Mouse (Mus musculus) CH12.LX (cell line): ENCODE results near the gene Ubxn2a. TPM values are rescaled to one million over a fixed set of nuclear protein-coding genes. Genes with fewer than 3 reads are reported as not detected.
A peak's percentile ranks its signal among the peaks of the same experiment; 100 is the strongest.

Source experiments
- DNase-seq: peaks from one replicate; pipeline ENCODE4 v3.0.0-alpha.2; 2013; ENCODE audit errors: extremely low read depth
- H3K27ac ChIP-seq: 2 replicates; pipeline ENCODE4 v1.5.1; 2012; ENCODE audit warnings: low read depth, mild to moderate bottlenecking, control low read depth, moderate library complexity; ENCODE audit not compliant: insufficient read depth
- H3K27me3 ChIP-seq: replicated peaks from 2 replicates; pipeline ENCODE3; 2012; ENCODE audit warnings: inconsistent platforms
- H3K36me3 ChIP-seq, 2 experiments: replicated peaks in 1 of 2; 2 replicates each; pipeline versions ENCODE3 to v1.6.1; 2012; ENCODE audit warnings: inconsistent platforms in 1 of 2, low read length in 1 of 2, mild to moderate bottlenecking in 1 of 2, mixed read lengths in 1 of 2, moderate library complexity in 1 of 2; ENCODE audit not compliant: control insufficient read depth in 1 of 2, insufficient read depth in 1 of 2
- H3K4me1 ChIP-seq, 2 experiments: 2 replicates each; pipeline ENCODE4 v1.6.1; 2012; ENCODE audit warnings: inconsistent platforms in 1 of 2, moderate library complexity in 1 of 2; ENCODE audit not compliant: insufficient read depth in 2 of 2, control insufficient read depth in 1 of 2
- H3K4me2 ChIP-seq: 2 replicates; pipeline ENCODE4 v1.6.1; 2012; ENCODE audit warnings: low read depth, mild to moderate bottlenecking, control low read depth; ENCODE audit not compliant: poor library complexity, insufficient read depth, severe bottlenecking
- H3K4me3 ChIP-seq, 3 experiments: fragments of 150-350 bp in 1 of 3; sonication (generic) in 1 of 3; replicated peaks in 1 of 3; 2 replicates each; pipeline versions ENCODE3 to v1.5.1; 2011 to 2012; ENCODE audit warnings: low read depth in 2 of 3, low read length in 2 of 3, mild to moderate bottlenecking in 2 of 3, moderate library complexity in 2 of 3, control low read depth in 1 of 3, improper control_type of control experiment in 1 of 3, inconsistent platforms in 1 of 3, mixed read lengths in 1 of 3; ENCODE audit not compliant: poor library complexity in 1 of 3
- H3K79me2 ChIP-seq: replicated peaks from 2 replicates; pipeline ENCODE4 v1.6.1; 2012; ENCODE audit warnings: mild to moderate bottlenecking, moderate library complexity; ENCODE audit not compliant: control insufficient read depth, poor library complexity, insufficient read depth, severe bottlenecking; ENCODE audit errors: extremely low read depth
- H3K9ac ChIP-seq: 2 replicates; pipeline ENCODE4 v1.6.1; 2012; ENCODE audit warnings: low read depth, mild to moderate bottlenecking, control low read depth, moderate library complexity; ENCODE audit not compliant: insufficient read depth
- H3K9me3 ChIP-seq: replicated peaks from 2 replicates; pipeline ENCODE3; 2012; ENCODE audit warnings: low read length, inconsistent platforms, mixed read lengths
- CHD1 ChIP-seq: IDR thresholded peaks from 2 replicates; pipeline ENCODE4 v1.6.1; 2012; ENCODE audit warnings: low read depth, low read length, improper control_type of control experiment, inconsistent platforms
- CHD2 ChIP-seq: IDR thresholded peaks from 2 replicates; pipeline ENCODE4 v1.6.1; 2011; ENCODE audit warnings: low read length, improper control_type of control experiment
- CTCF ChIP-seq, 2 experiments: IDR thresholded peaks in 1 of 2; conservative IDR thresholded peaks in 1 of 2; 2 replicates each; pipeline ENCODE4 v1.5.1; 2011 to 2012; ENCODE audit warnings: low read depth in 2 of 2, low read length in 2 of 2, improper control_type of control experiment in 1 of 2, inconsistent platforms in 1 of 2, mild to moderate bottlenecking in 1 of 2, moderate library complexity in 1 of 2
- E2F4 ChIP-seq: IDR thresholded peaks from 2 replicates; pipeline ENCODE4 v1.6.1; 2011; ENCODE audit warnings: low read depth, low read length, improper control_type of control experiment; ENCODE audit not compliant: insufficient replicate concordance
- ETS1 ChIP-seq: conservative IDR thresholded peaks from 2 replicates; pipeline ENCODE4 v1.6.1; 2012; ENCODE audit warnings: low read depth, mild to moderate bottlenecking, inconsistent platforms, low read length, improper control_type of control experiment, moderate library complexity
- GABPA ChIP-seq: IDR thresholded peaks from 2 replicates; pipeline ENCODE4 v1.6.1; 2012; ENCODE audit warnings: low read depth, low read length, improper control_type of control experiment, inconsistent platforms; ENCODE audit not compliant: insufficient replicate concordance
- HCFC1 ChIP-seq: IDR thresholded peaks from 2 replicates; pipeline ENCODE4 v1.6.1; 2012; ENCODE audit warnings: low read depth, mild to moderate bottlenecking, inconsistent platforms, low read length, improper control_type of control experiment
- IRF4 ChIP-seq: IDR thresholded peaks from 2 replicates; pipeline ENCODE4 v1.6.1; 2014; ENCODE audit warnings: low read depth, mild to moderate bottlenecking, inconsistent platforms, low read length, improper control_type of control experiment
- JUND ChIP-seq: conservative IDR thresholded peaks from 2 replicates; pipeline ENCODE4 v1.6.1; 2011; ENCODE audit warnings: low read depth, low read length, improper control_type of control experiment
- KAT2A ChIP-seq: IDR thresholded peaks from 2 replicates; pipeline ENCODE4 v1.6.1; 2012; ENCODE audit warnings: low read length, improper control_type of control experiment, inconsistent platforms; ENCODE audit not compliant: insufficient replicate concordance
- MAFK ChIP-seq: IDR thresholded peaks from 2 replicates; pipeline ENCODE4 v1.6.1; 2011; ENCODE audit warnings: low read length, improper control_type of control experiment; ENCODE audit not compliant: insufficient replicate concordance
- MAX ChIP-seq: IDR thresholded peaks from 2 replicates; pipeline ENCODE4 v1.6.1; 2011; ENCODE audit warnings: low read length, improper control_type of control experiment
- MAZ ChIP-seq: IDR thresholded peaks from 2 replicates; pipeline ENCODE4 v1.6.1; 2012; ENCODE audit warnings: low read depth, mild to moderate bottlenecking, inconsistent platforms, low read length, improper control_type of control experiment, moderate library complexity
- MEF2A ChIP-seq: IDR thresholded peaks from 2 replicates; pipeline ENCODE4 v1.6.1; 2014; ENCODE audit warnings: low read depth, mild to moderate bottlenecking, inconsistent platforms, low read length, improper control_type of control experiment, borderline replicate concordance
- MYC ChIP-seq: IDR thresholded peaks from 2 replicates; pipeline ENCODE4 v1.6.1; 2011; ENCODE audit warnings: low read depth, mild to moderate bottlenecking, improper control_type of control experiment, low read length
- NELFE ChIP-seq: IDR thresholded peaks from 2 replicates; pipeline ENCODE4 v1.6.1; 2011; ENCODE audit warnings: low read depth, low read length, improper control_type of control experiment
- NRF1 ChIP-seq: IDR thresholded peaks from 2 replicates; pipeline ENCODE4 v1.6.1; 2014; ENCODE audit warnings: low read depth, mild to moderate bottlenecking, inconsistent platforms, low read length, improper control_type of control experiment, moderate library complexity
- PAX5 ChIP-seq: IDR thresholded peaks from 2 replicates; pipeline ENCODE4 v1.6.1; 2012; ENCODE audit warnings: low read length, inconsistent platforms, mixed read lengths
- POLR2A ChIP-seq: IDR thresholded peaks from 2 replicates; pipeline ENCODE4 v1.6.1; 2011; ENCODE audit warnings: low read depth, mild to moderate bottlenecking, improper control_type of control experiment, low read length
- POLR2AphosphoS2 ChIP-seq: IDR thresholded peaks from 2 replicates; pipeline ENCODE4 v1.6.1; 2011; ENCODE audit warnings: low read depth, low read length, improper control_type of control experiment
- RAD21 ChIP-seq: IDR thresholded peaks from 2 replicates; pipeline ENCODE4 v1.6.1; 2011; ENCODE audit warnings: low read depth, mild to moderate bottlenecking, low read length, improper control_type of control experiment, moderate library complexity
- RCOR1 ChIP-seq: conservative IDR thresholded peaks from 2 replicates; pipeline ENCODE4 v1.6.1; 2012; ENCODE audit warnings: low read depth, mild to moderate bottlenecking, inconsistent platforms, low read length, improper control_type of control experiment
- SIN3A ChIP-seq: IDR thresholded peaks from 2 replicates; pipeline ENCODE4 v1.6.1; 2012; ENCODE audit warnings: low read length, improper control_type of control experiment, inconsistent platforms
- SMC3 ChIP-seq: IDR thresholded peaks from 2 replicates; pipeline ENCODE4 v1.6.1; 2011; ENCODE audit warnings: low read depth, low read length, improper control_type of control experiment
- TBP ChIP-seq: conservative IDR thresholded peaks from 2 replicates; pipeline ENCODE4 v1.6.1; 2011; ENCODE audit warnings: low read depth, low read length, improper control_type of control experiment
- TCF12 ChIP-seq: IDR thresholded peaks from 2 replicates; pipeline ENCODE4 v1.6.1; 2014; ENCODE audit warnings: low read depth, mild to moderate bottlenecking, inconsistent platforms, low read length, improper control_type of control experiment
- UBTF ChIP-seq: IDR thresholded peaks from 2 replicates; pipeline ENCODE4 v1.6.1; 2012; ENCODE audit warnings: low read depth, mild to moderate bottlenecking, inconsistent platforms, low read length, improper control_type of control experiment, moderate library complexity
- USF1 ChIP-seq: IDR thresholded peaks from 2 replicates; pipeline ENCODE4 v1.6.1; 2014; ENCODE audit warnings: low read depth, mild to moderate bottlenecking, inconsistent platforms, low read length, improper control_type of control experiment
- ZC3H11A ChIP-seq: IDR thresholded peaks from 2 replicates; pipeline ENCODE4 v1.6.1; 2012; ENCODE audit warnings: low read depth, mild to moderate bottlenecking, inconsistent platforms, low read length, improper control_type of control experiment
- ZKSCAN1 ChIP-seq: IDR thresholded peaks from 2 replicates; pipeline ENCODE4 v1.6.1; 2012; ENCODE audit warnings: low read depth, inconsistent platforms, low read length, improper control_type of control experiment, borderline replicate concordance
- ZMIZ1 ChIP-seq: IDR thresholded peaks from 2 replicates; pipeline ENCODE4 v1.6.1; 2012; ENCODE audit warnings: low read depth, mild to moderate bottlenecking, inconsistent platforms, low read length, improper control_type of control experiment
- dilution Hi-C: fragments of 300-500 bp; cut with MboI; formaldehyde crosslinking; loops from 2 replicates; pipeline ENCODE4 v1.14.3; 2020; ENCODE audit warnings: low sequenced_read_pairs; ENCODE audit not compliant: extremely low pct_unique_long_range_greater_than_20kb, extremely low pct_ligation_motif_present
- in situ Hi-C: fragments of 300-500 bp; cut with MboI; formaldehyde crosslinking; loops from 3 replicates; pipeline ENCODE4 v1.14.3; 2019; ENCODE audit warnings: low sequenced_read_pairs, low pct_ligation_motif_present, low pct_unique_long_range_greater_than_20kb, mixed read lengths
- polyA plus RNA-seq: library from polyadenylated mRNA; unstranded; fragments of >175 nt; gene quantifications from 2 replicates; pipeline ENCODE4 v1.2.1, GENCODE M21; 2012; ENCODE audit warnings: low read depth; ENCODE audit not compliant: insufficient read length
- total RNA-seq, 2 experiments: library from RNA; depleted of rRNA; stranded (reverse); fragments of 300-350 nt in 1 of 2; fragments of >200 nt in 1 of 2; gene quantifications; 2 replicates each; pipeline ENCODE4 v1.2.3; 2012 to 2014

Ubxn2a gene
- total and polyA plus RNA-seq, 3 experiments = 15.2 to 25.4 (median 23.5) TPM

DNA sequence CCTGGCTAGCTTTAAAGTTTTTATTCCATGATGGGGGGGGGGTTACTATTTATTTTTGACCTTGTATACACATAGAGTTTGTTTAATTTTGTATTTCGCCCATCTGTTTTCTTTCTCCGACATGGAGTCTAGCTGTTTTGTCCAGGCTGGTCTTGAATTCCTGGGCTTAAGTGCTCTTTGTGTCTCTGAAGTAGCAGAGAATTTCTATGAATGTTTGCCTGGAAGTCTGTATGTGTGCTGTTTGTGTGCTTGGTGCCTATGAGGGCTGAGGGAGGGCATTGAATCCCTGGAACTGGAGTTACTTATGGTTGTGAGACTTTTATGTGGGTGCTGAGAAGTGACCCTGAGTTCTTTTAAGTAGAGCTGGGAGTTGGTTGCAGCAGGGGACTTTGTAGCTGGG is 20.7 kb upstream of the Ubxn2a start:
- Histone ChIP-seq H3K9me3 (no peaks in the 10 kb centered on the region), H3K27ac (no peak overlapping the region), H3K4me2 (no peak overlapping the region), H3K79me2 (peaks cover 18% of the 10 kb centered on the region), H3K4me1 (peaks cover 0 to 8% of the 10 kb centered on the region in 2 experiments; a peak in 1 of 4 replicates), H3K9ac (no peak overlapping the region), H3K4me3 (no peak overlapping the region), H3K36me3 (peaks cover 0 to 7% of the 10 kb centered on the region in 2 experiments)
- in situ Hi-C loops = no loop called here
- no peak for DNase-seq
- TF ChIP-seq MAZ = no peak
- TF ChIP-seq TCF12 = no peak
- no peak for TF ChIP-seq PAX5
- no peak for TF ChIP-seq CTCF (conservative IDR thresholded peaks at IDR 0.05 in 1 of 2, IDR thresholded peaks at IDR 0.05 in 1 of 2; ENCODE audit: low read depth in 2 of 2, low read length in 2 of 2)
- TF ChIP-seq ZC3H11A = no peak
- TF ChIP-seq, all 38 proteins: peak for 0
- dilution Hi-C loops = no loop called here
- no peaks in the 10 kb centered on the region for H3K27me3 ChIP-seq

DNA sequence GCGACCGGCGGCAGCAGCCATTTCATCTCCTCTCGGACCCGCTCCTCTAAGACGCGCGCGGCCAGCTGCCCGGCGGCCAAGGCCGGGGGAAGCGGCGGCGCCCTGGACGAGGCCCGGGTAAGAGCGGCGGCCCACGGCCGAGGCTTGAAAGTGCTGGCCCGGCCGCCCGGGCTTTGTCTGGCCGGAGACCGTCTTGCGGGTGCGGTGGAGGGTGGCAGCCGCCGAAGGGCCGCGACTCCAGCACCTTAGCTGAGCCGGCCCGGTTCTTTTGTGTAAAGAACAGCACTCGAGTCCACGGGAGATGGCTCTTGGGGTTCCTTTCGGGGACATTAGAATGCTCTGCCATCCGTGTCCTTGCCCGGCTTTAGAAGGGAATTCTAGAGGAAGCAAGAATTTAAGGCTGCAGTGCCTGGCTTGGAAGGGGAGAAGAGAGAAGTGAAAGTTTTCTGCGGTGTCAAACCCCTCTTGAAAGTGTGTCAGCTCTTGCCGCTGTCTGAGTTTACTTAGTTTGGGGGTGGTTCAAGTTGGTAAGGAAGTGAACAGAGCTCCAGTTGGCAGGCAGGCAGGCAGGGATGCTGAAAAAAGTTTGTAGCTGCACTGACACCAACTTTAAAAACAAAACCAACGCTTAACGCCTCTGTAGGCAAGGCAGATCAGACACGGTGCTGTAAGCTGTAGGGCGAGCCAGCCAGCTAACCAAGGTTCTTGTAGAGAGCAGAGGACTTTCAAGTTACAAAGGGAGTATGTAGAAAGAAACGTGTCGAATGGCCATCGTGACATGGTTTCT is 10.5 kb upstream of the Ubxn2a start:
- no peaks in the 10 kb centered on the region for H3K36me3 ChIP-seq
- peak overlapping the region; percentile 61 for H3K27ac ChIP-seq
- DNase-seq = peak; percentile 86
- peak overlapping the region; percentile 79 for H3K9ac ChIP-seq
- in situ Hi-C loops = loop anchor here (25.0 kb wide), 1 partner anchor 1356 kb away; the partner anchor contains the start of gene Dtnb
- H3K9me3 ChIP-seq = no peaks in the 10 kb centered on the region
- dilution Hi-C loops = no loop called here
- H3K4me1 ChIP-seq = peaks cover 0 to 20% of the 10 kb centered on the region in 2 experiments; a peak in 2 of 4 replicates
- H3K4me2 ChIP-seq = peak overlapping the region; percentile 72
- peak overlapping the region; percentile 67 to 83 (median 71) for H3K4me3 ChIP-seq
- no peaks in the 10 kb centered on the region for H3K27me3 ChIP-seq
- peaks cover 22% of the 10 kb centered on the region; the same call in 1 of the 2 replicates for H3K79me2 ChIP-seq
- TF ChIP-seq JUND (no peak), SIN3A (peak; percentile 85), MAFK (peak; percentile 64; the same call in 1 of the 2 replicates), TCF12 (peak; percentile 58; the same call in 1 of the 2 replicates), NELFE (no peak), RCOR1 (peak; percentile 67; the same call in 1 of the 2 replicates), PAX5 (no peak), MAX (peak; percentile 26), E2F4 (0 out of 2 replicates have a peak, but pooled peaks have one; percentile 32), POLR2A (peak; percentile 57), NRF1 (no peak), ETS1 (peak; percentile 56; the same call in 1 of the 2 replicates), ZKSCAN1 (no peak), RAD21 (no peak), IRF4 (peak; percentile 96), USF1 (no peak), KAT2A (no peak), TBP (peak; percentile 81; the same call in 1 of the 2 replicates), MEF2A (peak; percentile 70), MYC (peak; percentile 75), CHD2 (no peak), GABPA (no peak), ZMIZ1 (peak; percentile 48), CHD1 (no peak), POLR2AphosphoS2 (no peak), UBTF (no peak; the same call in 1 of the 2 replicates), SMC3 (no peak), HCFC1 (0 out of 2 replicates have a peak, but pooled peaks have one; percentile 41)
